Mouse (Mus musculus) kidney, adult 2 months (tissue): ENCODE results near the gene Nalcn. TPM values are rescaled to one million over a fixed set of nuclear protein-coding genes. Genes with fewer than 3 reads are reported as not detected.

ENCODE experiments used
- DNase-seq: peaks from one replicate; pipeline ENCODE4 v3.0.0; 2021
- H3K27ac ChIP-seq: fragments of 200-500 bp; 2 replicates; pipeline ENCODE4 v1.5.1; 2012; ENCODE audit warnings: low read depth, low read length, control low read depth, inconsistent platforms; ENCODE audit not compliant: insufficient read depth
- H3K27me3 ChIP-seq: fragments of 200-500 bp; replicated peaks from 2 replicates; pipeline ENCODE4 v1.6.1; 2012; ENCODE audit warnings: mild to moderate bottlenecking, moderate library complexity, low read length, inconsistent platforms; ENCODE audit not compliant: control insufficient read depth, insufficient read depth
- H3K36me3 ChIP-seq: fragments of 200-500 bp; 2 replicates; pipeline ENCODE4 v1.6.1; 2012; ENCODE audit warnings: mild to moderate bottlenecking, moderate library complexity, low read length, inconsistent platforms; ENCODE audit not compliant: control insufficient read depth, insufficient read depth
- H3K4me1 ChIP-seq: fragments of 200-500 bp; 2 replicates; pipeline ENCODE4 v1.6.1; 2011; ENCODE audit warnings: low read length; ENCODE audit not compliant: control insufficient read depth, insufficient read depth
- H3K4me3 ChIP-seq: fragments of 200-500 bp; 2 replicates; pipeline ENCODE4 v1.5.1; 2011; ENCODE audit warnings: mild to moderate bottlenecking, low read depth, low read length, control low read depth; ENCODE audit not compliant: insufficient read depth
- CTCF ChIP-seq: fragments of 200-500 bp; conservative IDR thresholded peaks from 2 replicates; pipeline ENCODE4 v1.5.1; 2011; ENCODE audit warnings: low read depth, mild to moderate bottlenecking, control low read depth, low read length, moderate library complexity, mixed read lengths; ENCODE audit not compliant: insufficient read depth, insufficient read length
- POLR2A ChIP-seq: fragments of 200-500 bp; IDR thresholded peaks from one replicate; pipeline ENCODE4 v1.6.1; 2011; ENCODE audit warnings: low read depth, low read length, control low read depth
- WGBS: fragments of 180-500 bp; shearing (Covaris S2); methylation state at CpG from one replicate; pipeline ENCODE4 v1.1.7; 2018; 5-methylcytosine and 5-hydroxymethylcytosine counted together
- polyA plus RNA-seq: library from polyadenylated mRNA; depleted of rRNA; stranded (reverse); fragments of >200 nt; gene quantifications from 2 replicates; pipeline ENCODE4 v1.2.3, GENCODE M21; 2012

Gene Nalcn
- polyA plus RNA-seq, 1 experiment = 0.16 TPM

DNA sequence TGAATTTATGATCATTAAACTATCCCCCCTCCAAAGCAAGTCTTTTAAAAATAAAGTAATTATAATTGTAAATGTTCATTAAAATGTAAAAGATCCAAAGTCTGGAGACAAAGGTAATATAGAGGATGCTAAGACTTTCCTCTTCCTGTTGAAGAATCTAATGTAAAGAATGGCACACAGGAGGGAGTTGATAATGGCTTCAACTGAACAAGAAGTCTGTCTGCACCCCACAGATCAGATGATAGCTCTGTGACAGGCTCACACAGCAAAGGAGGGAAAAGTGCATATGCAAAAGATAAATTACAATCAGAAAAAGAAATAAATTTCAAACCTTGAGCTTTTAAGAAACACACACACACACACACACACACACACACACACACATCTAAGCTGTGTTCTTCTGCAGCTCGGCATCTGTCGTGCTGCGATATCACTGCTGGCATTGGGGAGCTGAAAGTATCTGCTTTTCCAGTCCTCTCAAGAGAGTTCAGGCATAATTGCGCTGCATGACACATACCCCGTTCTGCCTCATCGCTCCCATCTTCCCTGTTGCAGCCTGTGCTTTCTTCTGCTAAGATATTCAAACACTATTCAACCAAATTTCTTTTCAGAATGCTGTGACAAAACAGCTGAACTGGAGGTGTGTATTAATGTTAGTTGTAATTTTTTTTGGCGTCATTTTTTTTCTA lies 250.6 kb downstream of the Nalcn start:
- Histone ChIP-seq H3K36me3 (no peaks in the 10 kb centered on the region), H3K27me3 (no peaks in the 10 kb centered on the region), H3K4me3 (no peak overlapping the region), H3K27ac (no peak overlapping the region), H3K4me1 (no peaks in the 10 kb centered on the region)
- no peak for DNase-seq
- TF ChIP-seq CTCF = no peak
- TF ChIP-seq POLR2A = no peak
- 60% methylated on average over 7 of the region's 7 CpGs for WGBS

DNA sequence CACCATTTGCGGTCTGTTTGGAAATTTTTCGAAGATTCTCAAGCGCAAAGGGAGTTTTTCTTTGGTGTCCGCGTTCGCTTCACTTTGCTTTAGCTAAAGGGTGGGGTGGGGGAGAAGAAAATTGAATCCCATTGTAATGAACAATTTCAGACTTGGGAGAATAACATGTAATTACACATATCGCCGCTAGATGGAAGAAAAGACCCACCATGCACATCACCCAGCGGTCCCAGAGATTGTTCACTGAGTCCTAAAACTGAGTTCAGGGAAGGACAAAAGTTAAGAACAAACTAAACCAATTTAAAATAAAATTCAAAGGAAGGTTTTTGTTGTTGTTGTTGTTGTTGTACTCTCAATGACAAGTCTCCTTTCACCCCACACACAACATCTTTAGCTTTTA lies 255.4 kb downstream of the Nalcn start:
- Histone ChIP-seq H3K27me3 (no peaks in the 10 kb centered on the region), H3K27ac (no peak overlapping the region), H3K4me1 (no peaks in the 10 kb centered on the region), H3K36me3 (no peaks in the 10 kb centered on the region), H3K4me3 (no peak overlapping the region)
- WGBS = 12% methylated on average over 9 of the region's 9 CpGs
- peak; percentile 8 for DNase-seq
- TF ChIP-seq CTCF = peak; percentile 51
- no peak for TF ChIP-seq POLR2A

GRCm38 (mm10) chr14:123359691-123360090 lies 267.3 kb downstream of the Nalcn start:
- no peak for DNase-seq
- TF ChIP-seq CTCF (no peak), POLR2A (no peak)
- H3K36me3 ChIP-seq = no peaks in the 10 kb centered on the region
- no peaks in the 10 kb centered on the region for H3K27me3 ChIP-seq
- H3K27ac ChIP-seq = no peak overlapping the region
- H3K4me1 ChIP-seq = no peaks in the 10 kb centered on the region
- 92% methylated on average over 1 of the region's 1 CpGs for WGBS
- no peak overlapping the region for H3K4me3 ChIP-seq

GRCm38 (mm10) chr14:123352973-123353372 lies 274.0 kb downstream of the Nalcn start:
- no peaks in the 10 kb centered on the region for H3K36me3 ChIP-seq
- DNase-seq = peak; percentile 43
- WGBS = 6% methylated on average over 6 of the region's 6 CpGs
- TF ChIP-seq POLR2A (no peak), CTCF (0 out of 2 replicates have a peak, but pooled peaks have one; percentile 9)
- no peak overlapping the region for H3K4me3 ChIP-seq
- no peaks in the 10 kb centered on the region for H3K27me3 ChIP-seq
- H3K27ac ChIP-seq = no peak overlapping the region
- H3K4me1 ChIP-seq = no peaks in the 10 kb centered on the region

GRCm38 (mm10) chr14:123331841-123332240 lies 295.1 kb downstream of the Nalcn start:
- Histone ChIP-seq H3K36me3 (no peaks in the 10 kb centered on the region), H3K27ac (no peak overlapping the region), H3K4me3 (no peak overlapping the region), H3K4me1 (no peaks in the 10 kb centered on the region), H3K27me3 (no peaks in the 10 kb centered on the region)
- TF ChIP-seq CTCF (no peak), POLR2A (no peak)
- no peak for DNase-seq
- WGBS = 65% methylated on average over 1 of the region's 1 CpGs

DNA sequence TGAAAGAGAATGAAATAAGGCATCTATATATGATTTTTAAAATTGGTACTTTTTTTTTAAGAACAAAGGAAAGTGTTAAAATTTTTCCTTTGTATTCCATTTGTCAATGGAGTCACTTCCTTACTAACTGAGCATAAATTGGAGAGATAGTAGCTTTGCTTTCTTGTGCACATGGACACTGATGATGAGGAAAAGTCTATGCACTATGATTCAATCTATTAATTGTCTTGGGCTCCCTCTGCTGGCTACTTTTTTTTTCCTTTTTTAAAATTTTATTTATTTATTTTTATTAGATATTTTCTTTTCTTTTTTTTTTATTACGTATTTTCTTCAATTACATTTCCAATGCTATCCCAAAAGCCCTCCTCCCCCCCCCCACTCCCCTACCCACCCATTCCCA lies 312.6 kb downstream of the Nalcn start:
- Histone ChIP-seq H3K27me3 (no peaks in the 10 kb centered on the region), H3K36me3 (no peaks in the 10 kb centered on the region), H3K4me1 (no peaks in the 10 kb centered on the region), H3K4me3 (no peak overlapping the region), H3K27ac (no peak overlapping the region)
- TF ChIP-seq POLR2A (no peak), CTCF (no peak)
- no peak for DNase-seq
- 18% methylated on average over 1 of the region's 1 CpGs for WGBS

- Histone ChIP-seq H3K27me3 (no peaks in the 10 kb centered on the region), H3K36me3 (no peaks in the 10 kb centered on the region), H3K4me1 (no peaks in the 10 kb centered on the region), H3K4me3 (no peak overlapping the region), H3K27ac (no peak overlapping the region)
- 81% methylated on average over 4 of the region's 4 CpGs for WGBS
- no peak for TF ChIP-seq POLR2A
- no peak for TF ChIP-seq CTCF
- no peak for DNase-seq
Measured at GRCm38 (mm10) chr14:123312371-123312770, 314.6 kb downstream of the Nalcn start.

GRCm38 (mm10) chr14:123296068-123296467 lies 330.9 kb downstream of the Nalcn start:
- no peak overlapping the region for H3K27ac ChIP-seq
- no peak for TF ChIP-seq POLR2A
- TF ChIP-seq CTCF = no peak
- no peak overlapping the region for H3K4me3 ChIP-seq
- H3K27me3 ChIP-seq = no peaks in the 10 kb centered on the region
- no peaks in the 10 kb centered on the region for H3K4me1 ChIP-seq
- DNase-seq = no peak
- H3K36me3 ChIP-seq = no peaks in the 10 kb centered on the region
